Mouse (Mus musculus) adrenal gland, postnatal 10 days (tissue): ENCODE measurements around the gene Arcn1. TPM values are rescaled to one million over a fixed set of nuclear protein-coding genes. Genes with fewer than 3 reads are reported as not detected.

Source experiments
- DNase-seq: peaks from one replicate; pipeline ENCODE4 v3.0.0; 2021; ENCODE audit warnings: mixed read lengths
- total RNA-seq, 2 experiments: library from RNA; stranded (reverse); gene quantifications; 2 replicates each; pipeline ENCODE4 v1.2.3; 2021

Gene Arcn1
- total RNA-seq, 2 experiments from 2014 or later, result 138 to 150 TPM

GRCm38 (mm10) chr9:44719632-44720357 lies 47.9 kb downstream of the Arcn1 start:
- DNase-seq, result no peak

- DNase-seq, result no peak
Observed at GRCm38 (mm10) chr9:44718937-44719631, 48.6 kb downstream of the Arcn1 start.

GRCm38 (mm10) chr9:44717822-44718242 lies 49.8 kb downstream of the Arcn1 start:
- DNase-seq, result peak; percentile 72

DNA sequence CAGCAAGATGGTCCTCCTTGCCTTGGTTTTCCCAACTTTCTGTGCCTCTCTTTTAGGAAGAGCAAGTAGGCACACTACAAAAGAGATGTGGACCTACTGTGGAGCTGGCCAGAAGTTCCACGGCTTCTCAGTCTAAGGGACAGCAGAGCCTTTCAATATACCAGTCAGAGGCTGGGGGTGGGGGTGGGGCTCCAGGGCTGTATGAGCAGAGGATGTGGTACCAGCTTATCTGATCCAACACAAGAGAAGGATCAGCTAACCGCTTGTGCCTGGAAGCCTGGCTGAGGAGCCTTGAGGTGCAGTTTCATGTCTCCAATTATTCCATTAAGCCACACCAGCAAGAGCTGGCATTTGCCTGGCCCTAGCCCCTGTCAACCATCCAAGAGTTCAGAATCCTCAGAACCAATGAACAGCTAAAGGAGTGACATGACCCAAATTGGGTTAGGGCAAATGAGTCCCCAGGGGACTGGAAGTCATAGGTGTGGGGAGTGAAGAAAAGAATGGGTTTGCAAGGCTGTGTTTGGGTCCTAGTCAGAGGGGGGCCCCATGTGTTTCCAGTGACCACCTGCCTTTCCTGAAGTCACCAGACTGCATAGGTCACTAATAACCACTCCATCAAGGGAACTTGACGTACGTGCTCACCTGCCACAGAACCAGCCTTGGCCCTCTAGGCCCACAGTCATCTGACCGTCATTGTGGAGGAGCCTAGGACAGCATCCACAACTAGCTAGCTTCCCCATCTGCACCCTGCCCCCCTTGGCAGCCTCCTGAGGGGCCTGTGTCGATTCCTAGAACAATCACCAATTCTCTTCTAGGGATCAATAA lies 50.4 kb downstream of the Arcn1 start:
- DNase-seq, result no peak

GRCm38 (mm10) chr9:44715705-44716362 lies 51.8 kb downstream of the Arcn1 start:
- no peak for DNase-seq

DNA sequence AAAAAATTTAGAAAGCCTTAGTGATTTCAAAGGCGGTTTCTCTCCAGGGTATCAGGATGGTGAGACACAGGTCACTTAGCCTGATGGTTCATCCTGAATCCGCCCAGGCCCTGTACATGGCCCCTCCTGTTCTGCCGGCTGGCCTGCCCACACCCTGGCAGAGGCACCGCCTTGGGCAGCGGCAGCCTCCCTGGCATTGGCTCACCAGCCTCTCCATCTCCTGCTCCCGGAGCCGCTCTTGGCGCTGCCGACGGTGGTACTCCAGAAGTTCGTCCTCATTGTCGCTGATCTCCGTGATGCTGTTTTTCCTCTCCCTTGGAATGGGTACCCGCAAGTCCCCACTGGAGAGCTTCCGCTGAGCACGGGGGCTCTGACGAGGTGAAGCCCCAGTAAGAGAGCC lies 52.5 kb downstream of the Arcn1 start:
- DNase-seq, result no peak

DNA sequence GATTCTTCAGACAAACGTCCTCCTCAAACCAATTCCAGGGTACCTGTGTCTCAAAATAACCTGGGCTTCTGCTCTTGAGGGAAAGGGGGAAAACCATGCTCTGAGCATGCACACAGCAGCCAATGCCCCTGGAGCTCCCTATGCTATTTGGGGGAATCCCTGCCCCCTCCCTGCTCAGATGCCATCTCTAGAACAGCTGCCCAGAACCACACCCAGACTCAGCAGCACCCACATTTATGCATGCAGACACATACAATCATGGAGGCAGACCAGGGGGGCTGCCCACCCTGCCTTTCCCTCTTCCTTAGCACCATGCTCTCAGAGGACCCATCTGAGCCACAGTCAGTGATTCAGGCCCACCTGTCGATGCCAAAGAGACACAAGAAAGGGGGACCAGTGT lies 54.1 kb downstream of the Arcn1 start:
- DNase-seq, result no peak

- no peak for DNase-seq
Observed at GRCm38 (mm10) chr9:44713080-44713479, 54.6 kb downstream of the Arcn1 start.

- DNase-seq, result peak; percentile 35
Observed at GRCm38 (mm10) chr9:44711602-44712001, 56.0 kb downstream of the Arcn1 start.

- no peak for DNase-seq
Observed at GRCm38 (mm10) chr9:44710213-44710612, 57.4 kb downstream of the Arcn1 start.

- peak; percentile 54 for DNase-seq
Observed at GRCm38 (mm10) chr9:44709600-44709999, 58.0 kb downstream of the Arcn1 start.

GRCm38 (mm10) chr9:44708925-44709324 lies 58.7 kb downstream of the Arcn1 start:
- DNase-seq, result peak; percentile 72

DNA sequence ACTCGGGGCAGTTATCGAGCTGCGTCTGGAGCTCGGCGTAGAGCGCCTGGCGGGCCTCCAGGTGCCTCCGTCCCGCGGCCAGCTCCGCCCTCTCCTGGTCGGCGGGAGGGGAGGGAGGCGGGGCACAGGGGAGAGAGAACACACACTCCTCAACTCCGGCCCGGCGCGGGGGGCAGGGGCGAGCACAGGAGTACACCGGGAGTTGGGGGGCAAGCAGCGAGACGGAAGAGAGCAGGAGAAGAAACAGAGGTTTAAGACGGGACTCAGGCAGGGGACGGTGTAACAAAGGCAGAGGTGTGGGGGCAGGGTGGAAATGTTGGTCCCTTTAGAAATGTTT lies 59.2 kb downstream of the Arcn1 start:
- peak; percentile 93 for DNase-seq

DNA sequence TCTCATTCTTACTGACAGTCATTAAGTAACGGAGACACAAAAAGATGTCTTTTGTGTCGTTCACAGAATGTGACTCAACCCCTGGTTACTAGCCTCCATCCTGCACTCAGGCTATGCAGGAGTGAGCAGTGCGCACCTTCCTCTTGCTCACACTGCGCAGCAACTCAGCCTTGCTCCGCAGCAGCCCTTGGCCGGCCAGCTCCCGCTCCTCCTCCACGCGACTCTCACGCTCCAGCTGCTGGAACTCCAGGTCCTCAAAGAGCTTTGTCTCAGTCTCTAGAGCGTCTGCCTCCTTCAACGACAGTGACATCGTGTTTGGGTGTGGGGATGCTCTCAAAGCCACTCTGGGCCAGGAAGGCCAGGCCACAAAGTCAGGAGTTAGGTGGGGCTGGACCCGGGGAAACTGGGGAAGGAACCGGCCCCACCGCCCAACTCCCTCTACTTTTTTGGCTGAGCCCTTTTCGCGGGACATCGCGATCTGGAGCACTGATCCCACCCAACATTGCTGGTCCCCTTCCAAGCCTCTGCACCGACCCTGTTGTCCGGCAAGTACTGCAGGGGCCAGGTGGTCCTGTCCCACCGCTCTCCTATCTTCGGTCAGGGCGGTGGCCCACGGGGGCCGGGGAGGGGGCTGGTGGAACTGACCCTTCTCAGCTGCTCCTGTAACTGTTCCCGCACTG lies 59.8 kb downstream of the Arcn1 start:
- no peak for DNase-seq

DNA sequence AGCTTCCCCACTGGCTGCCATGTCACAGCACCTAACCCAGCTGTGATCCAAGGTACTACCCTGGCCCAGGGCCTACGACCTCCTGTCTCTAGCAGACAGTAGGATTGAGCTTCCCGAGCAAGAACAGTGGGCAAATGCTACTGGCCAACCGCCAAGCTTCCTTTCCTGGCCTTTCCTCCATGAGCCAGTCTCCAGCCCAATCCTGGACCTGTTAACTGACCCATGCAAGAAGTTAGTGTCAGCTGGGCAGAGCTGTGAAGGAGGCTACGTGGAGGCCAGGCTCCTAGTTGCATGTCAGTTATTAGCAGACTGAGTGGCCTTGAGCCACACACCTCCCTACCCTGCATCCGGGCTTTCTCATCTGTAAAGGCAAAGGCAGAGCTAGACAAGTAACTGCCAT lies 67.9 kb downstream of the Arcn1 start:
- no peak for DNase-seq

DNA sequence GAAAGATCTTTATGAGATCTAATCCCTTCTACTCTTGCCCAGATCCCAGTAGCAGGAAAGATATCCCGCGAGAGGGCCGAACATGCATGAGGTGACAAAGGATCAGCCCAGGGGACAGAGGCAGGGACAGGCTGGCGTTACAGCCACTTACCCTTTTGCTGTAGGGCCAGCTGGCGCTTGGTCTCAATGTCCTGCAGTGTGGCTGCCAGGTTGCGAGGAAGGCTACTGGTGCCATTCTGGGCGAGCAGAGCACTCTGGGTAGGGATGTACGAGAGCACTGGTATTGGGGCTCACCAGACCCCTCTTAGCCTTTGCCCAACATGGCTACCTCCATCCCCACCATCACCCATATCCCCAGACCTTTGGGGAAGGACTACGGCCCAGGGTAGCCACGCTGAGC lies 68.4 kb downstream of the Arcn1 start:
- no peak for DNase-seq

DNA sequence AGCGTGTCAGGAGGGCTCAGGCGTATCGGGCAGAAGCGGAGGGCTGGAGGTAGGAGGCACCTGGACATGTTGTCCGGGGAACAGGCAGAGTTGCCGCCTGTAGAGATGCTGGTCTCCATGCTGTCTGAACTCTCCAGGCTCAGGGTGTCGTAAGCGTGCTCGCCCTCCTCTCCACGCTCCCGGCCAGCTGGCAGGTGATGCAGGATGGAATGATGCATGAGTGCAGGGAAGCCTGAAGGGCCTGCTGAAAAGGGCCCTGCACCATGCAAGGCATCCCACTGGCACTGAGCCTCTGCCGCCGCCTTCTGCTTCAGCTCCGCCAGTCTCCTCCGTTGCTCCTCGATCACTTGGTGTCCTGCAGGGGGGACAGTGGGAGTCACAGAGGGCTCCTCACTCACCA lies 69.8 kb downstream of the Arcn1 start:
- DNase-seq, result no peak

DNA sequence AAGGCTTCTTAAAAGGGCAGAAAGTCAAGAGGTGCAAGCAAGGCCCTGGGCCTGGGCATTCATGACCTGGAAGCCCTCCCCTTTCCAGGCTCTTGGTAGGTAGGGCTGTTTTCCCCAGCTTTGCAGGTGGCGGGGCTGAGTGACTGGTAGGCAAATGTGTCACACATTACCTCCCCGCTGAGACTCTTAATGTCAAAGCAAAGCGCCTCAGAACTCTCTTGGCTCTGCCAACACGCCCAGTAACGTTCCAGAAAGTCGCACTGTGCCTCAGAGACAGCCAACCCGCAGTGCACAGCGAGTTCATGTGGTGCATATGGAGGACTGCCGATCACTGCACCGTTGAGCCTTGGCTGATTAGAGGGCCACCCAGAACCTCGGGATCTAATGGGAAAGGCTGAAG lies 74.6 kb downstream of the Arcn1 start:
- no peak for DNase-seq

DNA sequence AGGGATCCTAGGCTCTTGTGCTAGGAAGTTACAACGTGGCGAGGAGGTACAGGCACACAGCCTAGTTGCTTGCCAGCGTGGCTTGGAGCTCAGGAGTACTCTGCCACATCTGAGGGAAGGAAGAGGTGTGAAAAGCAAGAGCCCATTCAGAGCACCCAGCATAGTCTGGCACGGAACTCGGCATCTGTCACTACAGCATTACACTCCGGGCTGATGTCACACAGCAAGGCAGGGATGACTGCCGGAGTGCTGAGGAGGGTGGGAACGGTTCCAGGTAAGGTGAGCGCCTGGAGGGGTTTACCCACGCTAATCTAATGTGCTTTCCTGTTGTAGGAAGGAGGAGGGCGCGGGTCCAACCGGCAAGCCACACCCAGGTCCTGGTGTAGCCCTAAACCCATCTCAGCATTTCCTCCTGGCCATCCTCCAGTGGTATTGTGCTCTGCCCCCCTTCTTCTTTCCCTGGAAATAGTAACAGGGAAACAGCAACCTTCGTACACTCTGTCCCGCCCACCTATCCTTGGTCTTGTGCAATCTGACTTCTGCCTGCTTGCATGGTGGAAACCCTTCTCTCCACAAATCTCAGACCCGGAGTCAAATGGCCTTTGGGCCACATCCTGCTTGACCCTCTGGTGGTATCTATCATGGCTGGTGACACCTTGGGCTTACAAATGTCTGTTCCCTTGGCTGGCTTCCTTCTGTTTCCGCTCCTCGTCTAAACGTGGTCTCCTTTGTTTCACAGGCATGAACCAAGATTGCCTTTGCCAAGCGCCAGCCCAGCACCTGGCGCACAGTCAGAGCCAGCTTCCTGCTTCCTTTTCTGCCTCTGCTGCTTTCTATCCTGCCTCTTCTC lies 75.7 kb downstream of the Arcn1 start:
- peak; percentile 70 for DNase-seq
